Mouse (Mus musculus) forelimb bud, embryonic 11.5 days (tissue): Measurements from ENCODE around the gene Tfrc.
A peak's percentile ranks its signal among the peaks of the same experiment; 100 is the strongest.

ENCODE experiments used
- DNase-seq: peaks from one replicate; pipeline ENCODE4 v3.0.0-alpha.2; 2012; ENCODE audit warnings: low read depth, low spot score

The Tfrc gene

DNA sequence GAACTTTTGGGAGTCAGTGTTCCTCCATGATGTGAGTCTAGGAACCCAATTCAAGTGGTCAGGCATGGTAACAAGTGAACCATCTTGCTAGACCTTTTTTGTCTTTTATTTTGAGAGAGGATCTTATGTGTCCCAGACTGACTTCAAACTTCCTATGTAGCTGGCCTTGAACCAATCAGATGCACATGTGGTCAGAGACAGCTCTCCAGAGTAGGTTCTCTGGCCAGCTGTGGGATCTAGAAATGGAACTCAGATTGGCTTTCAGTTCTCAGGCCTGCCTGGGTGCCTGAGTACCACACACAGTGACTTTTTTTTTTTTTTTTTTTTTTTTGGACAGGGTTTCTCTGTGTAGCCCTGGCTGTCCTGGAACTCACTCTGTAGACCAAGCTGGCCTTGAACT, 39.0 kb downstream of the Tfrc start:
- DNase-seq, result no peak

GRCm38 (mm10) chr16:32650461-32650860, 41.7 kb downstream of the Tfrc start:
- no peak for DNase-seq

- DNase-seq, result no peak
Measured at GRCm38 (mm10) chr16:32650974-32651618, 42.4 kb downstream of the Tfrc start.

GRCm38 (mm10) chr16:32654071-32654733, 45.5 kb downstream of the Tfrc start:
- no peak for DNase-seq

DNA sequence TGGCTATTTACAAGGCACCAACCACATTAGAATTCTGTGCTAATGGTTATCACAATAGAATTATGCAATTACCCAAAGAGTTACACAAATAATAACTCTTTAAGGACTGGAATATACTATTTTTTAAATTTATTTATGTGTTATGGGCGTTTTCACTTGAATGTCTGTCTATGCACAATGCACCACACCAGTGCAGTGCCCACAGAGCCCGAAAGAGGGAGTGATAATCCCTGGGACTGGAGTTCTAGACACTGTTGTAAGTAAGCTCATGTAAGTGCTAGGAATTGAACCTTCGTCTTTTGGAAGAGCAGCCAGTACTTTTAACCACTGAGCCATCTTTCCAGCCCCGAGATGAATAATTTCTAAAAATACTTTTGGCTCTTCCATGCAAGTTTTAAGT, 46.8 kb downstream of the Tfrc start:
- DNase-seq, result no peak

DNA sequence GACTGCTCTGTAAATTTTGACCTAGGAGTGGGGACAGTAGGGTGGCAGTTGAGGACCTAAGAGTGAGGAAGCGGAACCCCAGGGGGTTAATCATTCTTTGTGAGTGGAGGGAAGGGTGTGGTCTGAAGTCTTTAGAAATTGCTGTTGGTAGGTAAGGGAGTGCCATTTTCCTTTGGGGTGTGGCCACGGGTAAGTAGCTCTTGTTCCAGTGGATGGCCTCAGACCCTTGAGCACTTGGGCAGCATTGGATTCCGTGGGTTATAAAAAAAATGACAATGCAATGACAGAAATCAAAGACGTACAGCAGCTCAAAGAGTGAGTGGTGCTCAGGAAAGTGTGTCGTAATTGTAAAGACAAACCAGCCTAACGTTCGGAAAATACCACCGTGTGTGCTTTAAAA, 47.6 kb downstream of the Tfrc start:
- no peak for DNase-seq

GRCm38 (mm10) chr16:32656794-32657193, 48.1 kb downstream of the Tfrc start:
- DNase-seq, result no peak

GRCm38 (mm10) chr16:32657498-32658250, 49.0 kb downstream of the Tfrc start:
- DNase-seq, result no peak

- DNase-seq, result no peak
Measured at GRCm38 (mm10) chr16:32658743-32659171, 50.0 kb downstream of the Tfrc start.

- peak; percentile 82 for DNase-seq
Measured at GRCm38 (mm10) chr16:32659385-32659784, 50.7 kb downstream of the Tfrc start.

DNA sequence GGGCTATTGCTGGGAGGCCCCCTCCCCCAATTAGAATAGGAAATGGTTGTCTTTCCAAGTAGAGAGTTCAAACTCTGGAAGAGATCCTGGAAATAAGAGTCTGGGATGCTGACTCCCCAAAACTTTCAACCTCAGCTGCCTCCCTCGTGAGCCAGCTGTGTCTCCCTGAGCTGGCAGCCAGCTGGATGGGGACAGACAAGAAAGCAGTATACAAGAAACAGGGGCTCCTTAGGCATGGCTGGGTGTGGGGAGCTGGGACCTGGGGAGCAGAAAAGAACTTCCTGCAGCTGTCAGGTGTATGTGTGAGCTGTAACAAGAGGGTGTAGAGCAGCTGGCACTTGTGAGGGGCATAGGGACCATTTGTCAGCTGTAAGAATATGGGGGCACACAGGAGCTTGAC, 51.4 kb downstream of the Tfrc start:
- DNase-seq, result no peak

DNA sequence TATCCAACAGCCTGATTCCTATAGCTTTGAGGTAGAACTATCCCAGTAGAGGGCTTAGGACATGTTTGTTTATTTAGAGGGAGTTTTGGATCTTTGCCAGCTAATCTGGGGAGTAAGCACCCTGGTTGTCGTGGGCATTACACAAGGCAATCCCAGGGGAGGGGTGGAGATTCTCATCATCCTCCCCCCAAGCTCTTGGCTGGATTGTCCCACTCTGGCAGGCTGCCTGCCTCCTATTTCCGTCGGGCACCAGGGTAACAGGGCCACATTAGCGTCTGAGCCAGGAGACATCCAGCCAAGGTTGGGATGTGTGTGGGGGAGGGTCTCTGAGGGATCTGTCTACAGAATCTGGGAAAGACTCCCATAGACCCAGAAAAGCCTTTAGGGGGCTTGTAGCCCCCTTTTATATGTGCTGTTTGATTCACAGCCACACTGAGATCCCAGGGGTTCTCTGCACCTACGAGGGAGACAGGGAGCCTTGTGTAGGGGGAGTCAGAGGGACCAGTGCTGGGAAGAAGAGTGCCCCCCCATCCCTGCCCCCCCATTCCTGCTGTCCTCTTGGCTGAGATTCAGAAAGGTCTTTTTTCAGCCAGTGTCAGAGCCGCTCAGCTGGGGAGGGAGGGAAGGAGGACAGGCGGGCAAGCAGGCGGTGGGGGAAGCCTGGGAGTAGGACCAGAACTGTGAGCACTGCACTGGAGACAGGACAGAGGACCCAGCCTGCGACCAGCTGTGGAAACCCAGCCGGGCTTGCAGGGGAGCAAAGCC, 52.0 kb downstream of the Tfrc start:
- DNase-seq, result no peak

- no peak for DNase-seq
Measured at GRCm38 (mm10) chr16:32661493-32661921, 52.8 kb downstream of the Tfrc start.

DNA sequence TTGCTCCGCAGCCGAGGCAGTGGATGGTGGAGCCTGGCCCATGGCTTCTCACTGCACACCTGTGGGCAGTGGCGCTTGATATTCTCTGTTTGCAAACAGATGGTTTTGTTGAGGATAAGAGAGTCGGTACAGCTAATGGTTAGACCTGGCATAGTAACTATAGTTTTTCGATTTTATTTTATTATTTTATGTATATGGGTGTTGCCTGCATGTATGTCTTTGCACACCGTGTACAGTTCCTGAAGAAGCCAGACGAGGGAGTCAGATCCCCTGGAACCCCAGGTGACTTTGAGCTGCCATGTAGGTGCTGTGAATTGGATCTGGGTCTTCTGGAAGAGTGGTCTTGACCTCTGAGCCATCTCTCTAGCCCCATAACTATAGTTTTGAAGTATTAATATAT, 53.7 kb downstream of the Tfrc start:
- no peak for DNase-seq

- no peak for DNase-seq
Measured at GRCm38 (mm10) chr16:32663231-32663858, 54.6 kb downstream of the Tfrc start.

GRCm38 (mm10) chr16:32664211-32664610, 55.5 kb downstream of the Tfrc start:
- DNase-seq, result no peak

DNA sequence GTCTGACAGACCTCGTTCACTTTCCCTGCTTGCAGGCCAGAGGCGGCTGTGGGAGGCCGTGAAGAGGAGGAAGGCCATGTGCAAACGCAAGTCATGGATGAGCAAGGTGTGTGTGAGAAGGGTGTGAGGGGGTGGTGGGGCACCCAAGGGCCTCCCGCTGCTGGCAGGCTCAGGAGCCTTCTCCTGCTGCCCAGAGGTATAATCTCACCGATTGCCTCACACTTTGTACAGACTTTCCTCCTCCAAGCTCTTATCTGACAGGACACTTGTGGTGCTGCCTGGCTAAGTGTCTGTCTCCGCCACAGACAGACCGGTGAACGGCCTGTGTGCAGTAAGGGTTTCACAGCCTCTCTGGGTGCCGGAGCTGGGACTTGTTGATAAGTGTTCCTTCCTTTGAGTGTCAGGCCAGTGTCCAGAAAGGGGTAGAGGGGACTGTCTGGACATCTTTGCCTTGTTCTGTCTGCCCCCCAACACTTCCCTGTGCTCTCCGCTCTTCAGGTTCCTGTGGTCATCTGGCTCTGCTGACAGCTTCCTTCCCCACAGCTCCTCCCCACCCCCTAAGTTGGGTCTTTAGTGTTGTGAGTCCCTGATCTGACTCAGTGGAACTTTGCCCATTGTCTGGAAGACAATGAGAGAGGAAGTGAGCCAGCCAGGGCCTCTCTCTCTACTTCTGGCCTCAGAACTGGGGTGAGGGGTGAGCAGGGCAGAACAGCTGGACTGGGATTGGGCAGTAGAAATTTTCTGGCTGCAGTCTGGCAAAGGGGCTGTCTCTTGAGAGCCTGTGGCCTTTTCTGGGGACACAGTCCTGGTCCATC, 57.3 kb downstream of the Tfrc start:
- no peak for DNase-seq

- no peak for DNase-seq
Measured at GRCm38 (mm10) chr16:32666671-32667551, 58.2 kb downstream of the Tfrc start.

DNA sequence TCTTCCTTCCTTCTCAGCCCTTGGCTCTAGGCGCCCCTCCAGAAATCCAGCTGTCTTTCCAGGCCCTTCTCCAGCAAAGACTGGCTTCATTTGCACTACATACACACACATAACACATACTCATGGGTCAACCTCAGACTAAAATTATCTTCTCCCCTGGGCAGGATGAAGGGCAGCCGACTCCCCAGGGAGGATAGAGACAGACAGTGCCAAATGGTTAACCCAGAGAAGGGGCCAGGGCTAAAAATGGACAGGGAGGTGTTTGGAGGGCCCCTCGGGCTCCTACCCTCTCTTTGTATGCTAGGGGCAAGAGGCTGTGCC, 58.8 kb downstream of the Tfrc start:
- no peak for DNase-seq

DNA sequence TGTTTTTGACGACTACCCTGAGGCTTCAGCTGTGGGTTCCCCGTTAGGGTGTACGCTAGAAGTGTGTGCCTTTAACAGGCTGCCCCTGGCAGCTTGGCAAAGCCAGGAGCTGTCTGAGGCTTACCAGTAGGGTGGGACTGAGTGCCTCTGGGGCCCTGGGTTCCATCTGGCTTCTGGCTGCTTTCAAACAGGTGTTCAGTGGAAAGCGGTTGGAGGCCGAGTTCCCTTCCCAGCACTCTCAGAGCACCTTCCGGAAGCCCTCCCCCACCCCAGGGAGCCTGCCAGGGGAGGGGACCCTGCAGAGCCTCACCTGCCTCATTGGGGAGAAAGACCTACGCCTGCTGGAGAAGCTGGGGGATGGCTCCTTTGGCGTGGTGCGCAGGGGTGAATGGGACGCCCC, 59.3 kb downstream of the Tfrc start:
- DNase-seq, result no peak
